Comparison of ENCODE assay signal across 12 mouse cellular contexts in genomic region chr6:66840631-66841030, GRCm38 (mm10). TPM values are rescaled to one million over a fixed set of nuclear protein-coding genes. Genes with fewer than 3 reads are reported as not detected.
DNase-seq lines count a peak whose midpoint lies in the region; ATAC-seq lines count a peak whose summit lies in the region.
"Had no signal": no experiment of that assay in that cellular context is flagged by ENCODE, and none has a peak within 500 bp of the region (broad histone marks: within the 10 kb centered on the region; RNA-seq: fewer than 3 reads in every experiment).

No protein-coding gene starts in this region.

- DNase-seq in A20 (ENCODE audit: low read depth, low spot score), result peak; percentile 19
- DNase-seq in adrenal gland, adult 18-20 months (ENCODE audit: low spot score in 2 of 2), result peak; percentile 12 to 22
- peak; percentile 42 to 43 for DNase-seq in cerebellum, postnatal 10 days
- peak; percentile 6 to 60 for DNase-seq in frontal cortex, postnatal 36 days (ENCODE audit: low spot score in 2 of 2)
- peak; percentile 25 to 52 for DNase-seq in layer of hippocampus, postnatal 10 days (ENCODE audit: low spot score in 2 of 2)
- DNase-seq in lung, postnatal 10 days, result peak; percentile 46
- peak; percentile 12 to 14 for DNase-seq in right cerebral cortex, postnatal 36 days (ENCODE audit: low spot score in 2 of 2)

- ATAC-seq in inflammation-experienced regulatory T-cells, adult 6 months, result peak; percentile 48

RNA-seq across cellular contexts. Expression of gene Vmn1r39, which starts 30.2 kb away (rescaled TPM):
- not detected for total RNA-seq in adrenal gland, adult 18-20 months (2021)
- not detected for polyA plus RNA-seq in inflammation-experienced regulatory T-cells, adult 6 months (2017; shearing (Covaris generic))
- total RNA-seq in layer of hippocampus, postnatal 10 days (2021), result not detected
- total RNA-seq: layer of hippocampus, postnatal 36 days had no signal
- polyA plus RNA-seq: forebrain, embryonic 16.5 days; heart, embryonic 15.5 days; neural tube, embryonic 14.5 days had no signal

RNA-seq across cellular contexts. Expression of gene Gng12, which starts 55.6 kb away (rescaled TPM):
- 10 to 100 TPM; 68.9 to 84.2 TPM for total RNA-seq in adrenal gland, adult 18-20 months (2021)
- 10 to 100 TPM in 2 of 3 experiments, 1 to 10 TPM in 1; 3.7 to 12.6 (median 12.2) TPM for polyA plus RNA-seq in inflammation-experienced regulatory T-cells, adult 6 months (2017; shearing (Covaris generic))
- total RNA-seq in layer of hippocampus, postnatal 10 days (2021), result 10 to 100 TPM; 88.0 to 94.4 TPM

RNA-seq across cellular contexts. Expression of gene Vmn1r38, which starts 58.2 kb away (rescaled TPM):
- total RNA-seq in adrenal gland, adult 18-20 months (2021), result not detected
- polyA plus RNA-seq in inflammation-experienced regulatory T-cells, adult 6 months (2017; shearing (Covaris generic)), result under 1 TPM in 2 of 3 experiments, not detected in 1; 0.10 to 0.12 TPM
- not detected for total RNA-seq in layer of hippocampus, postnatal 10 days (2021)
- total RNA-seq: layer of hippocampus, postnatal 36 days had no signal
- polyA plus RNA-seq: forebrain, embryonic 16.5 days; heart, embryonic 15.5 days; neural tube, embryonic 14.5 days had no signal

Comparison
In these comparisons a context has a peak if more than half of its experiments do, and no peak if none do; other contexts are left out.
1. Peak in every context shown above with its lines: DNase-seq and ATAC-seq.